Mouse (Mus musculus) urinary bladder, adult 2 months (tissue): ENCODE results near the gene Pygm. TPM values are rescaled to one million over a fixed set of nuclear protein-coding genes. Genes with fewer than 3 reads are reported as not detected.

Experiments used
- DNase-seq: peaks from one replicate; pipeline ENCODE4 v3.0.0; 2022; ENCODE audit warnings: low spot score
- polyA plus RNA-seq: library from polyadenylated mRNA; depleted of rRNA; stranded (reverse); fragments of >200 nt; gene quantifications from 2 replicates; pipeline ENCODE4 v1.2.3, GENCODE M21; 2012

Pygm gene
- polyA plus RNA-seq, 1 experiment, result 34.8 TPM

DNA sequence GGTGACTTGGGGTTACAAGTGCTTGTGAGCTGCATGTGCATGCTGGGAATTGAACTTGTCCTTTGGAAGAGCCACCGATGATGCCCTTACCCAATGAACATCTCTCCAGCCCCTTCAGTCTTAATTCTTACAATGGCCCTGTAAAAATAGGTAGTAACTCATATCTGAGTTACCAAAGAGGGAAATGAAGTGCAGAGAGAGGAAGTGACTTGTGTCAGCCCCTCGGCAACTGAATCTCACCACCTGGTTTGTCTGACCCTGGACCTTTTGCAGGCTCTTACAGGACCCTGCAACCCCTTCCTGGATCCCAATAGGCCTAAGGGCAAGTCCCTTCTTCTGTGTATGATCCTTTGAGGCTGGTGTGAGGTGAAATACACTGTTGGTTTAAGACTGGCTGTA is 32.1 kb upstream of the Pygm start:
- DNase-seq, result no peak

GRCm38 (mm10) chr19:6354030-6354429 is 30.2 kb upstream of the Pygm start:
- no peak for DNase-seq

DNA sequence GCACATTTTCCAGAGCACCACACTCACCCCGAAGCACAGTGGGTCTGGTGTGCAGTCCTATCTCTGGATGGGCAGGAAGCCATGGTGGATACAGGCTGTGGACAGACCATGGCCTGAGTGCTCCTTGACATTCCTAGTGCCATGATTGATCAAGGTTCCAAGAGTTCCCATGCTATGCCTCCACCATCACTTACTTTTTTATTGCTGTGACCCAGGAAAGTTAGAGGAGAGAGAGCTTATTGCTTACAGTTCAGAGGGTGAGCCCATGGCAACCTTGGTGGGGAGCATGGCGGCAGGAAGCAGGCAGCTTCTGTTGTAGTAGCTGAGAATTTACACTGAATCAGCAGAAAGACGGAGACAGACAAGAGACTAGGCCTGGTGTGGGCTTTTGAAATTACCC is 22.9 kb upstream of the Pygm start:
- DNase-seq, result no peak

DNA sequence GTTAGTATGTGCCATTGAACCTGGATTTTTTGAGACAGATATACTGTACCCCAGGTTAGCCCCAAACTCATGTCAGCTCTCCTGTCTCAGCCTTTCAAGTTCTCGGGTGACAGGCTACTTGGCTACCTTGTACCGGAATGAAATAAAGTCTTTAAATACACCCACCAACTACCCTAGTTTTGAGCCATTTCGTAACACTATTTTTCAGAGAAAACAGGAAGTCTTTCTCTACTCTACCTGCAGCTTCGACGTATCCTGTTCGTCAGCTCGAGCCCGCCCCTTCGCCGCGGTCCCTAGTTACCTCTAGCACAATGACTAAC is 21.1 kb upstream of the Pygm start:
- DNase-seq, result no peak

GRCm38 (mm10) chr19:6363411-6364240 is 20.6 kb upstream of the Pygm start, which contains the start of gene Sf1:
Gene Sf1 (plus strand): TSS chr19:6363690.
- peak; percentile 97 for DNase-seq

- peak; percentile 89 for DNase-seq
These were observed 19.9 kb upstream of the Pygm start for GRCm38 (mm10) chr19:6364317-6364725.

DNA sequence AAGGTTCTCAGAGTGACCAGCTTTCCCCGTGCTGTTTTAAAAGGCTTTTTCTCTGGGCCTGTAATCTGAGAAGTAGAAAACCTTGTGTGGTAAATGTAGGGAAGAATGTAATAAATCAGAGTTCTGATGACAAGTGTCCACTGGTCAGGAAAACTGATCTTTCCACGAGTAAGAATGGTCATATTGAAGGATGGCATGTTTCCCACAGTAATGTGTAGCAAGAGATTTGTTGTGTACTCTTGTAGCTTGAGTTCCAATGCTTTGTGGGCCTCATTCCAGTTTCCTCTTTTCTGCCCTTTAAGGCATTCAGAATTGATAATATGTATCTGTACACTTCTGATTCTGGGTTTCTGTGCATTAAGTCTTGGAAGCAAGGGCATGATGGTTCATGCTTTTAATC is 19.4 kb upstream of the Pygm start:
- DNase-seq, result no peak

- DNase-seq, result no peak
These were observed 14.0 kb upstream of the Pygm start for GRCm38 (mm10) chr19:6370175-6370574.

DNA sequence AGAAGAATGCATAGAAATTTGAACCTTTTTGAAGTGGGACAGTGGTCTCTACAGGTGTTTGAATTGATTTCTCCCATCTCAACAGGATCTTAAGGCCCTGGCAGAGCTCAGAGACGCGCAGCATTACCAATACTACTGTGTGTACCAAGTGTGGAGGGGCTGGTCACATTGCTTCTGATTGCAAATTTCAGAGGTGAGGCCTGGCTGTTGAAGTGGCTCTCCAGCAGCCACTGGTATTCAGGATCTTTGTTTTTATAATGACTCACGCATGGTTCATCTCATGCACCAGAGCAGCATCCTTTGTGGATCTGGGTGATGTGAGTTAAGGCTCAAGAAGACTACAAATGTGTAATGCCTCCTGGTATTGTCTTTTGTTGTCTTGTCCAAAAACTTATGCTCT is 11.8 kb upstream of the Pygm start:
- DNase-seq, result no peak

DNA sequence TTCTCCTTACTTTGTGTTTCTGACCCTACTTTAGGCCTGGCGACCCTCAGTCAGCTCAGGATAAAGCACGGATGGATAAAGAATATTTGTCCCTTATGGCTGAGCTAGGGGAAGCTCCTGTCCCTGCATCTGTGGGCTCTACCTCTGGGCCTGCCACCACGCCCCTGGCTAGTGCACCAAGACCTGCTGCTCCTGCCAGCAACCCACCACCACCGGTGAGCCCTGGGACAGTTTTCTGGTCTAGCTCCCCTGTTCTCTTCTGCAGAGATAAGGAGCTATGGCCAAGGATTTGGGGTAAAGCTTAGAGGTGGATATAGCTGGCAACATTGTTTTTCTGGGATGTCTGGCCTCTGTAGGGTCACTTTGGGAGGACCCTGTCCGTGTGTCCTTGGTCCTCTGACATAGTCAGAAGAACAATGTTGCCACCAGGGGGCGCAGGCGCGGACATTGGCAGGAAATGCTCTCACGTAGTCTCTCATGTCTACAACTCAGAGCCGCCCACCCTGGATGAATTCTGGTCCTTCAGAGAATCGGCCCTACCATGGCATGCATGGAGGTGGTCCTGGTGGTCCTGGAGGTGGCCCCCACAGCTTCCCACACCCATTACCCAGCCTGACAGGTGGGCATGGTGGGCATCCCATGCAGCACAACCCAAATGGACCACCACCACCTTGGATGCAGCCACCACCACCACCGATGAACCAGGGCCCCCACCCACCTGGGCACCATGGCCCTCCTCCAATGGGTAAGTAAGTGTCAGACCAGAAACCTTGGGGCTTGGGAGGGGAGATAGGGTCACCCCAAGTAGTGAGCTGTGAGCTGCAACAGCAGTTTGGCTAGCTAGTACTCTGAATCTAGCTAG is 10.4 kb upstream of the Pygm start:
- peak; percentile 59 for DNase-seq

GRCm38 (mm10) chr19:6374571-6374970 is 9.6 kb upstream of the Pygm start:
- no peak for DNase-seq

DNA sequence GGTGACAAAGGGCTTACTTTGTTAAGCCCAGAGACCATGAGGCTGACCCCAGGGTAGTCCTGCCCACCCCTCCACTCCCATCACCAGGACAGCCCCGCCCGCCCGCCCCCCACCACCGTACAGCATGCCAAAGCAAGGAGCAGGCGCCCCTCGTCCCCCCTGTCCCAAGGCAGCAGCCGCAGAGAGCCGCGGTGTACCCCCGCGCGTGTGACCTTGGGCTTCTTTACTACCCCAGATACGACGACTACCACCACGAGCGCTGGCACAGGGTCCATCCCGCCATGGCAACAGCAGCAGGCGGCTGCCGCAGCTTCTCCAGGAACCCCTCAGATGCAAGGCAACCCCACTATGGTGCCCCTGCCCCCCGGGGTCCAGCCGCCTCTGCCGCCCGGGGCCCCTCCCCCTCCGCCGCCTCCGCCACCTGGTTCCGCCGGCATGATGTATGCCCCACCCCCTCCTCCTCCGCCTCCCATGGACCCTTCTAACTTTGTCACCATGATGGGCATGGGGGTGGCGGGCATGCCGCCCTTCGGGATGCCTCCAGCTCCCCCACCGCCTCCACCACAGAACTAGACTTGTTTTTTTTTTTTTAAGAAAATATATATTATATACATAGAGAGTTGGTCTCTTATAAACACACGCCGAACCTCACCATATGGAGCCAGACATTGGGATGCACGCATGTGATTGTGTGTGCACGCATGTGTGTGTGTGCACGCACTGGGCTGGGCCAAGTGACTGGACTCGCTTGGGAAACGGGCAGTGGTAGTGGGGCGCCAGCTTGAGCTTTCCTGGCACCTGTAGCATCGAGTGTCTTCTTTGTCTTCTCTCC is 8.6 kb upstream of the Pygm start:
- DNase-seq, result no peak

- DNase-seq, result no peak
These were observed 8.0 kb upstream of the Pygm start for GRCm38 (mm10) chr19:6376255-6376564.

DNA sequence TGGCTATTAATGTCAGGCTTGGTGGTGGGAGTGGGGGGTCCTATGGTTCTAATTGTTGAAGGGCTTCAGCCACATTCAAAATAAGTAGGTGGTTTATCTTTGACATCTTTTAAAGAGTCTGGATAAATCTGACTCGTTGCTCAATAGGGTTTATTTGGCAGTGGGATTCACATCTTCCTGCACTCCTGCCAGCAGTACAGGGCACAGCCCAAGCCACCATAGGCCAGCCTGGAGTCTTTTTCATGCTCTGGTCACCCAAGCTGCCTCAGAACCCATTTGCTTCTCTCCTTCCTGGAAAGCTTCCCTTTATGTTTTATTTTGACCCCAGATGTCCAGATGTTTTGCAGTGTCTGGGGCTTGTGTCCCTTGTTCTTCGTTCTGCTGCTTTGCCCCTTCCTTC is 7.6 kb upstream of the Pygm start:
- DNase-seq, result no peak

GRCm38 (mm10) chr19:6377327-6378040 is 6.7 kb upstream of the Pygm start:
- no peak for DNase-seq

- DNase-seq, result no peak
These were observed 3.6 kb upstream of the Pygm start for GRCm38 (mm10) chr19:6380411-6381166.

- no peak for DNase-seq
These were observed 3.0 kb upstream of the Pygm start for GRCm38 (mm10) chr19:6381238-6381637.

GRCm38 (mm10) chr19:6382323-6382924 is 1.8 kb upstream of the Pygm start:
- no peak for DNase-seq

GRCm38 (mm10) chr19:6383470-6383869 is 729 bp upstream of the Pygm start:
- DNase-seq, result no peak

- DNase-seq, result no peak
These were observed 755 bp downstream of the Pygm start for GRCm38 (mm10) chr19:6384954-6385353.

DNA sequence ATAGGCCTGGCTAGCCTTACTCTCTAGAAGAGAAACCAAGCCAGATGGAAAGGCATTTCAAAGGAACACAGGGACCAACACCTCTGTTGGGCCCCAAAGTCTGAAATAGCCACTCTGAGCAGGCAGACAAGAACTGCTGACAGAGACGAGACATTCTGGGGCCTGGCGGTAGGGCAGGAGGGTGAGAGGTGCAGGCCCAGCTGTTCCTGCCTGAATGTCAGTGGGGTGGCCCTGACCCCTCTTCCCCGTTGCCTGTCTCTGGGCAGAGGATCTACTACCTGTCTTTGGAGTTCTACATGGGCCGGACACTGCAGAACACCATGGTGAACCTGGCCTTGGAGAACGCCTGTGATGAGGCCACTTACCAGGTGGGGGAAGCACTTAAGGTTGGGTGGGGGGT is 1.2 kb downstream of the Pygm start:
- DNase-seq, result no peak
